Comparison of ENCODE assay signal across 20 mouse cellular contexts in the genomic region with DNA sequence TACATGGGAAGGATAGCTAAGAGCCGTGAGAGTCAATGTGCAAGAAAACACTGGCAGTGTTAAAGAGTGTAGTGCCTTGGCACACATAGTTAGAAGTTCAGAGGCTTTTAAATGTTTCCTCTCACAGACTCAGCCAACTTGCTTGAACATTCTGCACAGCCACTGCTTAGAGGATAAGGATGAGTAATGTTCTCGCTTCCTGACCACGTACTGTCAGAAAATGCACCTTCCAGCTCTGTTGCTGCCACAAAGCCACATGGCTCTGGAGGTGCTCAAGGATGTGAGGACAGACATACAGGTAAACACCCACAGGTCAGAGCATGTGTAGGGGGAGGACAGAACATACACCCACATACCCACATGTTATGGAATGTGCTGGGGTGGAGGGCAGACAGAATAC.
"Had no signal": no experiment of that assay in that cellular context is flagged by ENCODE, and none has a peak within 500 bp of the region (broad histone marks: within the 10 kb centered on the region; RNA-seq: fewer than 3 reads in every experiment).

No protein-coding gene starts in this region.

- H3K9me3 ChIP-seq: limb, embryonic 12.5 days; limb, embryonic 15.5 days; midbrain, embryonic 12.5 days; midbrain, embryonic 15.5 days; neural tube, embryonic 12.5 days; neural tube, embryonic 15.5 days had no signal

- ATAC-seq: liver, postnatal 0 days; lung, postnatal 0 days; midbrain, embryonic 15.5 days had no signal

- DNase-seq: kidney, adult 18-20 months; kidney, adult 9 months; kidney, postnatal 14 days; kidney, postnatal 4 days; left cerebral cortex, postnatal 4 days; liver, postnatal 0 days; lung, embryonic 14.5 days; thymus, adult 18-20 months; thymus, postnatal 36 days had no signal

- H3K27me3 ChIP-seq: limb, embryonic 12.5 days; limb, embryonic 15.5 days; midbrain, embryonic 12.5 days; midbrain, embryonic 15.5 days; neural tube, embryonic 12.5 days; neural tube, embryonic 15.5 days had no signal

- H3K9ac ChIP-seq: limb, embryonic 12.5 days; limb, embryonic 15.5 days; liver, embryonic 14.5 days; liver, postnatal 0 days; lung, embryonic 14.5 days; midbrain, embryonic 12.5 days; midbrain, embryonic 15.5 days; neural tube, embryonic 12.5 days; neural tube, embryonic 15.5 days had no signal

- H3K27ac ChIP-seq: limb, embryonic 12.5 days; limb, embryonic 15.5 days; liver, embryonic 14.5 days; macrophage; midbrain, embryonic 12.5 days; midbrain, embryonic 15.5 days; neural tube, embryonic 12.5 days; neural tube, embryonic 15.5 days; stomach, postnatal 0 days had no signal

- H3K4me2 ChIP-seq: limb, embryonic 12.5 days; limb, embryonic 15.5 days; liver, embryonic 11.5 days; lung, embryonic 14.5 days; midbrain, embryonic 12.5 days; midbrain, embryonic 15.5 days; neural tube, embryonic 12.5 days; neural tube, embryonic 15.5 days had no signal

- H3K4me1 ChIP-seq: limb, embryonic 12.5 days; limb, embryonic 15.5 days; midbrain, embryonic 12.5 days; midbrain, embryonic 15.5 days; neural tube, embryonic 12.5 days; neural tube, embryonic 15.5 days had no signal

- H3K4me3 ChIP-seq: limb, embryonic 12.5 days; limb, embryonic 15.5 days; midbrain, embryonic 12.5 days; midbrain, embryonic 15.5 days; neural tube, embryonic 12.5 days; neural tube, embryonic 15.5 days had no signal

- H3K36me3 ChIP-seq: limb, embryonic 12.5 days; limb, embryonic 15.5 days; midbrain, embryonic 12.5 days; midbrain, embryonic 15.5 days; neural tube, embryonic 12.5 days; neural tube, embryonic 15.5 days had no signal
